Mouse (Mus musculus): ENCODE measurements around the gene Mapk13.

GRCm38 (mm10) chr17:28775161-28775560, 6.1 kb downstream of the Mapk13 start:
- no peak for TF ChIP-seq CTCF (IDR thresholded peaks at IDR 0.05; ENCODE audit: borderline replicate concordance, extremely low read depth, insufficient read depth, insufficient read length)
- TF ChIP-seq POLR2A (IDR thresholded peaks at IDR 0.05; ENCODE audit: borderline replicate concordance, extremely low read depth, insufficient read depth, insufficient read length, poor library complexity, severe bottlenecking) = no peak

All from brain, embryonic 14.5 days (tissue).